Mouse (Mus musculus) CH12.LX (cell line): ENCODE measurements around the gene Paox. TPM values are rescaled to one million over a fixed set of nuclear protein-coding genes. Genes with fewer than 3 reads are reported as not detected.

Experiments
- DNase-seq: peaks from one replicate; pipeline ENCODE4 v3.0.0-alpha.2; 2013; ENCODE audit errors: extremely low read depth
- H3K27ac ChIP-seq: 2 replicates; pipeline ENCODE4 v1.5.1; 2012; ENCODE audit warnings: low read depth, mild to moderate bottlenecking, control low read depth, moderate library complexity; ENCODE audit not compliant: insufficient read depth
- H3K27me3 ChIP-seq: replicated peaks from 2 replicates; pipeline ENCODE3; 2012; ENCODE audit warnings: inconsistent platforms
- H3K36me3 ChIP-seq, 2 experiments: replicated peaks in 1 of 2; 2 replicates each; pipeline versions ENCODE3 to v1.6.1; 2012; ENCODE audit warnings: inconsistent platforms in 1 of 2, low read length in 1 of 2, mild to moderate bottlenecking in 1 of 2, mixed read lengths in 1 of 2, moderate library complexity in 1 of 2; ENCODE audit not compliant: control insufficient read depth in 1 of 2, insufficient read depth in 1 of 2
- H3K4me1 ChIP-seq, 2 experiments: 2 replicates each; pipeline ENCODE4 v1.6.1; 2012; ENCODE audit warnings: inconsistent platforms in 1 of 2, moderate library complexity in 1 of 2; ENCODE audit not compliant: insufficient read depth in 2 of 2, control insufficient read depth in 1 of 2
- H3K4me2 ChIP-seq: 2 replicates; pipeline ENCODE4 v1.6.1; 2012; ENCODE audit warnings: low read depth, mild to moderate bottlenecking, control low read depth; ENCODE audit not compliant: poor library complexity, insufficient read depth, severe bottlenecking
- H3K4me3 ChIP-seq, 3 experiments: fragments of 150-350 bp in 1 of 3; sonication (generic) in 1 of 3; replicated peaks in 1 of 3; 2 replicates each; pipeline versions ENCODE3 to v1.5.1; 2011 to 2012; ENCODE audit warnings: low read depth in 2 of 3, low read length in 2 of 3, mild to moderate bottlenecking in 2 of 3, moderate library complexity in 2 of 3, control low read depth in 1 of 3, improper control_type of control experiment in 1 of 3, inconsistent platforms in 1 of 3, mixed read lengths in 1 of 3; ENCODE audit not compliant: poor library complexity in 1 of 3
- H3K79me2 ChIP-seq: replicated peaks from 2 replicates; pipeline ENCODE4 v1.6.1; 2012; ENCODE audit warnings: mild to moderate bottlenecking, moderate library complexity; ENCODE audit not compliant: control insufficient read depth, poor library complexity, insufficient read depth, severe bottlenecking; ENCODE audit errors: extremely low read depth
- H3K9ac ChIP-seq: 2 replicates; pipeline ENCODE4 v1.6.1; 2012; ENCODE audit warnings: low read depth, mild to moderate bottlenecking, control low read depth, moderate library complexity; ENCODE audit not compliant: insufficient read depth
- H3K9me3 ChIP-seq: replicated peaks from 2 replicates; pipeline ENCODE3; 2012; ENCODE audit warnings: low read length, inconsistent platforms, mixed read lengths
- BHLHE40 ChIP-seq: IDR thresholded peaks from 2 replicates; pipeline ENCODE4 v1.6.1; 2011; ENCODE audit warnings: mild to moderate bottlenecking, low read depth, low read length, improper control_type of control experiment
- CHD1 ChIP-seq: IDR thresholded peaks from 2 replicates; pipeline ENCODE4 v1.6.1; 2012; ENCODE audit warnings: low read depth, low read length, improper control_type of control experiment, inconsistent platforms
- E2F4 ChIP-seq: IDR thresholded peaks from 2 replicates; pipeline ENCODE4 v1.6.1; 2011; ENCODE audit warnings: low read depth, low read length, improper control_type of control experiment; ENCODE audit not compliant: insufficient replicate concordance
- EP300 ChIP-seq: IDR thresholded peaks from 2 replicates; pipeline ENCODE4 v1.6.1; 2011; ENCODE audit warnings: low read length, improper control_type of control experiment
- ETS1 ChIP-seq: conservative IDR thresholded peaks from 2 replicates; pipeline ENCODE4 v1.6.1; 2012; ENCODE audit warnings: low read depth, mild to moderate bottlenecking, inconsistent platforms, low read length, improper control_type of control experiment, moderate library complexity
- GABPA ChIP-seq: IDR thresholded peaks from 2 replicates; pipeline ENCODE4 v1.6.1; 2012; ENCODE audit warnings: low read depth, low read length, improper control_type of control experiment, inconsistent platforms; ENCODE audit not compliant: insufficient replicate concordance
- HCFC1 ChIP-seq: IDR thresholded peaks from 2 replicates; pipeline ENCODE4 v1.6.1; 2012; ENCODE audit warnings: low read depth, mild to moderate bottlenecking, inconsistent platforms, low read length, improper control_type of control experiment
- KAT2A ChIP-seq: IDR thresholded peaks from 2 replicates; pipeline ENCODE4 v1.6.1; 2012; ENCODE audit warnings: low read length, improper control_type of control experiment, inconsistent platforms; ENCODE audit not compliant: insufficient replicate concordance
- MAX ChIP-seq: IDR thresholded peaks from 2 replicates; pipeline ENCODE4 v1.6.1; 2011; ENCODE audit warnings: low read length, improper control_type of control experiment
- MAZ ChIP-seq: IDR thresholded peaks from 2 replicates; pipeline ENCODE4 v1.6.1; 2012; ENCODE audit warnings: low read depth, mild to moderate bottlenecking, inconsistent platforms, low read length, improper control_type of control experiment, moderate library complexity
- MEF2A ChIP-seq: IDR thresholded peaks from 2 replicates; pipeline ENCODE4 v1.6.1; 2014; ENCODE audit warnings: low read depth, mild to moderate bottlenecking, inconsistent platforms, low read length, improper control_type of control experiment, borderline replicate concordance
- MXI1 ChIP-seq: IDR thresholded peaks from 2 replicates; pipeline ENCODE4 v1.6.1; 2011; ENCODE audit warnings: mild to moderate bottlenecking, low read depth, low read length, improper control_type of control experiment
- MYC ChIP-seq: IDR thresholded peaks from 2 replicates; pipeline ENCODE4 v1.6.1; 2011; ENCODE audit warnings: low read depth, mild to moderate bottlenecking, improper control_type of control experiment, low read length
- NRF1 ChIP-seq: IDR thresholded peaks from 2 replicates; pipeline ENCODE4 v1.6.1; 2014; ENCODE audit warnings: low read depth, mild to moderate bottlenecking, inconsistent platforms, low read length, improper control_type of control experiment, moderate library complexity
- PAX5 ChIP-seq: IDR thresholded peaks from 2 replicates; pipeline ENCODE4 v1.6.1; 2012; ENCODE audit warnings: low read length, inconsistent platforms, mixed read lengths
- RAD21 ChIP-seq: IDR thresholded peaks from 2 replicates; pipeline ENCODE4 v1.6.1; 2011; ENCODE audit warnings: low read depth, mild to moderate bottlenecking, low read length, improper control_type of control experiment, moderate library complexity
- RCOR1 ChIP-seq: conservative IDR thresholded peaks from 2 replicates; pipeline ENCODE4 v1.6.1; 2012; ENCODE audit warnings: low read depth, mild to moderate bottlenecking, inconsistent platforms, low read length, improper control_type of control experiment
- SIN3A ChIP-seq: IDR thresholded peaks from 2 replicates; pipeline ENCODE4 v1.6.1; 2012; ENCODE audit warnings: low read length, improper control_type of control experiment, inconsistent platforms
- SMC3 ChIP-seq: IDR thresholded peaks from 2 replicates; pipeline ENCODE4 v1.6.1; 2011; ENCODE audit warnings: low read depth, low read length, improper control_type of control experiment
- TCF12 ChIP-seq: IDR thresholded peaks from 2 replicates; pipeline ENCODE4 v1.6.1; 2014; ENCODE audit warnings: low read depth, mild to moderate bottlenecking, inconsistent platforms, low read length, improper control_type of control experiment
- UBTF ChIP-seq: IDR thresholded peaks from 2 replicates; pipeline ENCODE4 v1.6.1; 2012; ENCODE audit warnings: low read depth, mild to moderate bottlenecking, inconsistent platforms, low read length, improper control_type of control experiment, moderate library complexity
- USF1 ChIP-seq: IDR thresholded peaks from 2 replicates; pipeline ENCODE4 v1.6.1; 2014; ENCODE audit warnings: low read depth, mild to moderate bottlenecking, inconsistent platforms, low read length, improper control_type of control experiment
- ZKSCAN1 ChIP-seq: IDR thresholded peaks from 2 replicates; pipeline ENCODE4 v1.6.1; 2012; ENCODE audit warnings: low read depth, inconsistent platforms, low read length, improper control_type of control experiment, borderline replicate concordance
- ZMIZ1 ChIP-seq: IDR thresholded peaks from 2 replicates; pipeline ENCODE4 v1.6.1; 2012; ENCODE audit warnings: low read depth, mild to moderate bottlenecking, inconsistent platforms, low read length, improper control_type of control experiment
- ZNF384 ChIP-seq: IDR thresholded peaks from 2 replicates; pipeline ENCODE4 v1.6.1; 2012; ENCODE audit warnings: low read depth, low read length, improper control_type of control experiment, inconsistent platforms
- dilution Hi-C: fragments of 300-500 bp; cut with MboI; formaldehyde crosslinking; loops from 2 replicates; pipeline ENCODE4 v1.14.3; 2020; ENCODE audit warnings: low sequenced_read_pairs; ENCODE audit not compliant: extremely low pct_unique_long_range_greater_than_20kb, extremely low pct_ligation_motif_present
- in situ Hi-C: fragments of 300-500 bp; cut with MboI; formaldehyde crosslinking; loops from 3 replicates; pipeline ENCODE4 v1.14.3; 2019; ENCODE audit warnings: low sequenced_read_pairs, low pct_ligation_motif_present, low pct_unique_long_range_greater_than_20kb, mixed read lengths
- polyA plus RNA-seq: library from polyadenylated mRNA; unstranded; fragments of >175 nt; gene quantifications from 2 replicates; pipeline ENCODE4 v1.2.1, GENCODE M21; 2012; ENCODE audit warnings: low read depth; ENCODE audit not compliant: insufficient read length
- total RNA-seq, 2 experiments: library from RNA; depleted of rRNA; stranded (reverse); fragments of 300-350 nt in 1 of 2; fragments of >200 nt in 1 of 2; gene quantifications; 2 replicates each; pipeline ENCODE4 v1.2.3; 2012 to 2014

Gene Paox
- total and polyA plus RNA-seq, 3 experiments, result 30.4 to 40.0 (median 34.5) TPM

- no peak for DNase-seq
- Histone ChIP-seq H3K9ac (no peak within 1 kb of the TSS), H3K36me3 (no peaks in the 10 kb centered on the region), H3K79me2 (no peaks in the 10 kb centered on the region), H3K27me3 (peaks cover 79% of the 10 kb centered on the region), H3K27ac (no peak within 1 kb of the TSS)
- dilution Hi-C loops, result no loop called here
- TF ChIP-seq USF1 (no peak), ZNF384 (no peak), UBTF (no peak), RCOR1 (no peak), EP300 (no peak), SMC3 (no peak), RAD21 (no peak), E2F4 (no peak), ZMIZ1 (no peak), MAX (no peak), PAX5 (no peak), BHLHE40 (no peak), KAT2A (no peak), MXI1 (no peak), MEF2A (no peak), ZKSCAN1 (no peak), ETS1 (no peak), TCF12 (no peak), CHD1 (no peak)
- TF ChIP-seq, all 38 proteins: peak for 0
- H3K4me2 ChIP-seq, result no peak within 1 kb of the TSS
- H3K4me1 ChIP-seq, result peaks cover 2 to 5% of the 10 kb centered on the region in 2 experiments
- peaks cover 1% of the 10 kb centered on the region for H3K9me3 ChIP-seq
- in situ Hi-C loops, result no loop called here
- no peak within 1 kb of the TSS for H3K4me3 ChIP-seq
These were observed 49.1 kb downstream of the Paox start, which contains the start of gene Olfr522 for GRCm38 (mm10) chr7:140164664-140165063. TSS of gene Olfr522 (minus strand) at chr7:140164764.

- Histone ChIP-seq H3K4me2 (no peak overlapping the region), H3K79me2 (no peaks in the 10 kb centered on the region), H3K27me3 (peaks cover 71% of the 10 kb centered on the region), H3K9me3 (peaks cover 8% of the 10 kb centered on the region), H3K9ac (no peak overlapping the region), H3K4me3 (no peak overlapping the region), H3K4me1 (peaks cover 2 to 5% of the 10 kb centered on the region in 2 experiments), H3K36me3 (no peaks in the 10 kb centered on the region), H3K27ac (no peak overlapping the region)
- dilution Hi-C loops (no loop called here), in situ Hi-C loops (no loop called here)
- TF ChIP-seq UBTF, result no peak
- TF ChIP-seq PAX5, result no peak
- no peak for TF ChIP-seq GABPA
- TF ChIP-seq TCF12, result no peak
- no peak for TF ChIP-seq ZMIZ1
- no peak for TF ChIP-seq USF1
- no peak for TF ChIP-seq ZKSCAN1
- TF ChIP-seq EP300, result no peak
- TF ChIP-seq KAT2A, result no peak
- no peak for TF ChIP-seq NRF1
- no peak for TF ChIP-seq MAZ
- TF ChIP-seq SIN3A, result no peak
- TF ChIP-seq HCFC1, result no peak
- no peak for TF ChIP-seq MYC
- DNase-seq, result no peak
These were observed 52.4 kb downstream of the Paox start for GRCm38 (mm10) chr7:140167950-140168349.
